Mouse (Mus musculus) myocyte (in vitro differentiated cells): ENCODE measurements around the gene Tsc22d2. TPM values are rescaled to one million over a fixed set of nuclear protein-coding genes. Genes with fewer than 3 reads are reported as not detected.

Source experiments
- H3K27me3 ChIP-seq: one replicate; pipeline ENCODE4 v1.6.1; 2011; ENCODE audit not compliant: control insufficient read depth, insufficient read depth, insufficient read length
- H3K36me3 ChIP-seq: one replicate; pipeline ENCODE4 v1.6.1; 2011; ENCODE audit not compliant: control insufficient read depth, insufficient read depth
- H3K4me2 ChIP-seq: one replicate; pipeline ENCODE4 v1.6.1; 2011; ENCODE audit warnings: low read depth, control low read depth
- H3K4me3 ChIP-seq: one replicate; pipeline ENCODE4 v1.5.1; 2011; ENCODE audit warnings: mild to moderate bottlenecking, control low read depth, moderate library complexity
- H3K79me2 ChIP-seq: one replicate; pipeline ENCODE4 v1.6.1; 2011; ENCODE audit not compliant: control insufficient read depth, insufficient read depth
- H3ac ChIP-seq: one replicate; pipeline ENCODE4 v1.6.1; 2011; ENCODE audit not compliant: control insufficient read depth, insufficient read length
- CEBPB ChIP-seq: IDR thresholded peaks from 2 replicates; pipeline ENCODE4 v1.6.1; 2011; ENCODE audit warnings: mild to moderate bottlenecking, moderate library complexity; ENCODE audit not compliant: poor library complexity, insufficient read depth, severe bottlenecking
- E2F4 ChIP-seq: IDR thresholded peaks from one replicate; pipeline ENCODE4 v1.6.1; 2011; ENCODE audit warnings: mild to moderate bottlenecking, control low read depth, moderate library complexity; ENCODE audit not compliant: insufficient read depth
- MAX ChIP-seq: IDR thresholded peaks from one replicate; pipeline ENCODE4 v1.6.1; 2011; ENCODE audit warnings: low read depth, mild to moderate bottlenecking, control low read depth
- MYOD1 ChIP-seq, 3 experiments: IDR thresholded peaks; one replicate each; pipeline ENCODE4 v1.6.1; 2011; ENCODE audit warnings: control low read depth in 2 of 3, low read depth in 2 of 3, mild to moderate bottlenecking in 2 of 3, moderate library complexity in 1 of 3; ENCODE audit not compliant: insufficient read length in 2 of 3, control insufficient read depth in 1 of 3
- MYOG ChIP-seq, 3 experiments: IDR thresholded peaks; one replicate each; pipeline ENCODE4 v1.6.1; 2011; ENCODE audit warnings: control low read depth in 2 of 3, low read depth in 2 of 3, mild to moderate bottlenecking in 2 of 3; ENCODE audit not compliant: insufficient read length in 2 of 3, control insufficient read depth in 1 of 3, insufficient read depth in 1 of 3
- POLR2A ChIP-seq: IDR thresholded peaks from one replicate; pipeline ENCODE4 v1.6.1; 2011; ENCODE audit warnings: low read depth, mild to moderate bottlenecking, control low read depth, moderate library complexity; ENCODE audit not compliant: insufficient read length
- POLR2AphosphoS2 ChIP-seq: IDR thresholded peaks from one replicate; pipeline ENCODE4 v1.6.1; 2011; ENCODE audit warnings: low read depth, control low read depth; ENCODE audit not compliant: insufficient read length
- REST ChIP-seq: IDR thresholded peaks from one replicate; pipeline ENCODE4 v1.6.1; 2011; ENCODE audit warnings: mild to moderate bottlenecking, control low read depth, moderate library complexity; ENCODE audit not compliant: insufficient read depth, insufficient read length
- SRF ChIP-seq: IDR thresholded peaks from one replicate; pipeline ENCODE4 v1.6.1; 2011; ENCODE audit warnings: low read depth; ENCODE audit not compliant: control insufficient read depth, insufficient read length
- TCF12 ChIP-seq: IDR thresholded peaks from one replicate; pipeline ENCODE4 v1.6.1; 2011; ENCODE audit warnings: mild to moderate bottlenecking, control low read depth; ENCODE audit not compliant: poor library complexity, insufficient read depth, severe bottlenecking
- TCF3 ChIP-seq: IDR thresholded peaks from one replicate; pipeline ENCODE4 v1.6.1; 2011; ENCODE audit warnings: low read depth, control low read depth; ENCODE audit not compliant: insufficient read length
- USF1 ChIP-seq: IDR thresholded peaks from one replicate; pipeline ENCODE4 v1.6.1; 2011; ENCODE audit warnings: low read depth, mild to moderate bottlenecking, control low read depth, moderate library complexity
- polyA plus RNA-seq: library from polyadenylated mRNA; unstranded; fragments of >200 nt; fragmentation: generic; extraction: Trizol; gene quantifications from one replicate; pipeline ENCODE4 v1.2.1, GENCODE M21; 2012; ENCODE audit warnings: missing spikeins

The Tsc22d2 gene
- polyA plus RNA-seq, 1 experiment = 14.2 TPM

- TF ChIP-seq MYOD1 (IDR thresholded peaks at IDR 0.05; ENCODE audit: control insufficient read depth in 1 of 3, insufficient read length in 2 of 3, low read depth in 2 of 3) (no peak), REST (no peak), MAX (no peak), POLR2A (no peak), SRF (no peak), MYOG (IDR thresholded peaks at IDR 0.05; ENCODE audit: control insufficient read depth in 1 of 3, insufficient read depth in 1 of 3, insufficient read length in 2 of 3, low read depth in 2 of 3) (no peak)
- H3K4me2 ChIP-seq = no peak overlapping the region
- no peak overlapping the region for H3K4me3 ChIP-seq
Measured at GRCm38 (mm10) chr3:58501961-58502360, 87.4 kb downstream of the Tsc22d2 start.

GRCm38 (mm10) chr3:58503720-58504333, 89.3 kb downstream of the Tsc22d2 start:
- no peak for TF ChIP-seq MYOD1 (IDR thresholded peaks at IDR 0.05; ENCODE audit: control insufficient read depth in 1 of 3, insufficient read length in 2 of 3, low read depth in 2 of 3)
- TF ChIP-seq POLR2AphosphoS2 = no peak
- no peak for TF ChIP-seq CEBPB
- TF ChIP-seq TCF12 = no peak
- TF ChIP-seq TCF3 = no peak
- TF ChIP-seq USF1 = no peak
- no peak for TF ChIP-seq MAX
- no peak for TF ChIP-seq E2F4
- no peak for TF ChIP-seq POLR2A
- TF ChIP-seq REST = no peak
- no peak for TF ChIP-seq SRF
- TF ChIP-seq MYOG (IDR thresholded peaks at IDR 0.05; ENCODE audit: control insufficient read depth in 1 of 3, insufficient read depth in 1 of 3, insufficient read length in 2 of 3, low read depth in 2 of 3) = no peak
- Histone ChIP-seq H3K27me3 (no peaks in the 10 kb centered on the region), H3K4me2 (no peak overlapping the region), H3K36me3 (no peaks in the 10 kb centered on the region), H3ac (no peak overlapping the region), H3K79me2 (no peaks in the 10 kb centered on the region), H3K4me3 (no peak overlapping the region)

More at GRCm38 (mm10) chr3:58501961-58502360, 87.4 kb downstream of the Tsc22d2 start:
- Histone ChIP-seq H3ac (no peak overlapping the region), H3K27me3 (no peaks in the 10 kb centered on the region), H3K79me2 (no peaks in the 10 kb centered on the region), H3K36me3 (no peaks in the 10 kb centered on the region)

- Histone ChIP-seq H3K79me2 (no peaks in the 10 kb centered on the region), H3K27me3 (no peaks in the 10 kb centered on the region), H3K4me2 (no peak overlapping the region), H3K4me3 (no peak overlapping the region), H3K36me3 (no peaks in the 10 kb centered on the region), H3ac (no peak overlapping the region)
- TF ChIP-seq MYOD1 (IDR thresholded peaks at IDR 0.05; ENCODE audit: control insufficient read depth in 1 of 3, insufficient read length in 2 of 3, low read depth in 2 of 3) (no peak), E2F4 (no peak), MYOG (IDR thresholded peaks at IDR 0.05; ENCODE audit: control insufficient read depth in 1 of 3, insufficient read depth in 1 of 3, insufficient read length in 2 of 3, low read depth in 2 of 3) (no peak), MAX (no peak), CEBPB (no peak), REST (no peak), TCF3 (no peak), POLR2A (no peak), POLR2AphosphoS2 (no peak), USF1 (no peak), TCF12 (no peak)
Measured at GRCm38 (mm10) chr3:58504676-58505075, 90.2 kb downstream of the Tsc22d2 start.

- Histone ChIP-seq H3K4me2 (no peak overlapping the region), H3K79me2 (no peaks in the 10 kb centered on the region), H3K4me3 (no peak overlapping the region), H3K36me3 (no peaks in the 10 kb centered on the region), H3ac (no peak overlapping the region), H3K27me3 (no peaks in the 10 kb centered on the region)
- TF ChIP-seq TCF3 = no peak
- TF ChIP-seq USF1 = no peak
- TF ChIP-seq E2F4 = no peak
- TF ChIP-seq MYOG (IDR thresholded peaks at IDR 0.05; ENCODE audit: control insufficient read depth in 1 of 3, insufficient read depth in 1 of 3, insufficient read length in 2 of 3, low read depth in 2 of 3) = no peak
- TF ChIP-seq TCF12 = no peak
- TF ChIP-seq POLR2AphosphoS2 = no peak
- no peak for TF ChIP-seq POLR2A
- no peak for TF ChIP-seq CEBPB
- TF ChIP-seq SRF = no peak
- no peak for TF ChIP-seq REST
- no peak for TF ChIP-seq MAX
- TF ChIP-seq MYOD1 (IDR thresholded peaks at IDR 0.05; ENCODE audit: control insufficient read depth in 1 of 3, insufficient read length in 2 of 3, low read depth in 2 of 3) = no peak
Measured at GRCm38 (mm10) chr3:58508020-58508750, 93.7 kb downstream of the Tsc22d2 start.
